Mouse (Mus musculus) E14TG2a.4 (cell line): ENCODE results near the gene Tyrobp.

Source experiments
- H3K27me3 ChIP-seq: 2 replicates; pipeline ENCODE4 v1.6.1; 2014; ENCODE audit warnings: low read length, control low read depth; ENCODE audit not compliant: insufficient read depth
- H3K36me3 ChIP-seq: 2 replicates; pipeline ENCODE4 v1.6.1; 2014; ENCODE audit warnings: low read length, control low read depth; ENCODE audit not compliant: insufficient read depth
- H3K4me1 ChIP-seq: replicated peaks from 2 replicates; pipeline ENCODE4 v1.6.1; 2014; ENCODE audit warnings: low read depth, low read length, control low read depth
- H3K4me3 ChIP-seq: replicated peaks from 2 replicates; pipeline ENCODE4 v1.5.1; 2014; ENCODE audit warnings: mild to moderate bottlenecking, low read length
- H3K9me3 ChIP-seq: 2 replicates; pipeline ENCODE4 v1.6.1; 2014; ENCODE audit warnings: low read length, control low read depth
- CTCF ChIP-seq: conservative IDR thresholded peaks from 2 replicates; pipeline ENCODE4 v1.5.1; 2014; ENCODE audit warnings: low read length
- NANOG ChIP-seq: IDR thresholded peaks from 2 replicates; pipeline ENCODE4 v1.6.1; 2014; ENCODE audit warnings: borderline replicate concordance, low read length, mixed read lengths
- POU5F1 ChIP-seq: IDR thresholded peaks from 2 replicates; pipeline ENCODE4 v1.6.1; 2014; ENCODE audit warnings: low read length, borderline replicate concordance

The Tyrobp gene

DNA sequence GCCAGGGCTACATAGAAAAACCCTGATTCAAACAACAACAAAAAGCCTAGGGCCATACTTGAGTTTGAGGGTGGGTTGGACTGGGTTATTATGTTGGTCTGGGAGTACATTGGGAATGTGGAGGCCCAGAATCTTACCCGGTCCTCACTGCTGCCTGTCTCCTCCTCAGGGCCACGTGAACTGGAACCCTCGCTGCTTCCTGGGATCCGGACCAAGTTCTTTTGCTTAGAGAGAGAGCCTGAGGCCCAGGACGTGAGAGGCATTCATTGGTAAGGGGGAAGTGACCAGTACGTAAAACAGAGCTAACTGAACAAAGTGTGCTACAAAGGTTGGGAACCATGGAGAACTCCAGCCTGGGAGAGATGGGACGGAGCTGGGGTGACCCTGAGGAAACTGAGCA lies 36.7 kb downstream of the Tyrobp start:
- H3K36me3 ChIP-seq, result peaks cover 80% of the 10 kb centered on the region
- no peak overlapping the region for H3K4me3 ChIP-seq
- no peaks in the 10 kb centered on the region for H3K27me3 ChIP-seq
- H3K9me3 ChIP-seq, result peaks cover 40% of the 10 kb centered on the region
- TF ChIP-seq CTCF (no peak), POU5F1 (no peak), NANOG (no peak)
- H3K4me1 ChIP-seq, result peaks cover 43% of the 10 kb centered on the region

- peak overlapping the region; percentile 63 for H3K4me3 ChIP-seq
- no peaks in the 10 kb centered on the region for H3K27me3 ChIP-seq
- H3K9me3 ChIP-seq, result peaks cover 20% of the 10 kb centered on the region
- TF ChIP-seq POU5F1 (no peak), NANOG (no peak), CTCF (no peak)
- H3K4me1 ChIP-seq, result peaks cover 66% of the 10 kb centered on the region
- peaks cover 68% of the 10 kb centered on the region for H3K36me3 ChIP-seq
Observed at GRCm38 (mm10) chr7:30453327-30453726, 39.8 kb downstream of the Tyrobp start.

GRCm38 (mm10) chr7:30453766-30454165 lies 40.2 kb downstream of the Tyrobp start:
- peaks cover 16% of the 10 kb centered on the region for H3K9me3 ChIP-seq
- H3K4me3 ChIP-seq, result peak overlapping the region; percentile 63
- no peaks in the 10 kb centered on the region for H3K27me3 ChIP-seq
- H3K36me3 ChIP-seq, result peaks cover 64% of the 10 kb centered on the region
- H3K4me1 ChIP-seq, result peaks cover 70% of the 10 kb centered on the region
- TF ChIP-seq POU5F1, result no peak
- TF ChIP-seq NANOG, result no peak
- TF ChIP-seq CTCF, result no peak

DNA sequence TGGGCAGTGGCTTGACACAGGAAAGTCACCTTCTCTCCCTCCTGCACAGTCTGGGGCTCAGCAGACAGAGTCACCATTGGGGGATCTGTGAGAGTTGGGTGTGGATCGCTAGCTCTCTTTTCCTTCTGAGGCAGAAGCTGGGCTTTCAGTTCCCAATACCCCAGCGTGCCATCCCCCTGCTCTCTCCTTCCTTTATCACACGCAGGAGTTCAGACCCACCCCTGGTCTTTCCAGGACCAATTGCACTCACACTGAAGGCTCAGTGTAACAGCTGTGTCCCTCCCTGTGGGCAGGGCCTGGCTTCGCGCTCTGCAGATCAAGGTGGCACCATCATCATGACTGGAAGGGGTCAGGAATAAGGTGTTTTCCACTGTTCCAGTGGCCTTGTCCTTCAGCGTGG lies 40.7 kb downstream of the Tyrobp start:
- Histone ChIP-seq H3K4me1 (peaks cover 75% of the 10 kb centered on the region), H3K27me3 (no peaks in the 10 kb centered on the region), H3K4me3 (peak overlapping the region; percentile 53), H3K9me3 (peaks cover 12% of the 10 kb centered on the region), H3K36me3 (peaks cover 59% of the 10 kb centered on the region)
- TF ChIP-seq POU5F1 (no peak), NANOG (no peak), CTCF (no peak)

DNA sequence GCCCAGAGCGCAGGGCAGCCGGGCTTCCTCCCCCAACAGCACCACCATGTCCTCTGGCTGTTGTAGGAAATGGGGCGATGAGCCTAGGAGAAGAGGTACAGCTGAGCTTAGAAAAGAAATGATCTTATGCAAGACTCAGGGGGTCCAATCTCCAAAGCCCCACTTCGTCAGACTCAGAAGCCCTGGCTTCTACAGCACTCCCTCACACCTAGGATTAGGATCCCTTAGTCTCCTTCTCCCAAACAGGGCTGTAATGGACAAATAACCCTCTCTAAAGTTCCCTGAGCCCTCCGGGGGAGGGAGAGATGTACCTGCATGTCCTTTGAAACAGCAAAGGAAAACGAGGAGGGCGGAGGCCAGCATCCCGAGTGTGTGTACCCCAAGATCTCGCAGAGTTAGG lies 42.9 kb downstream of the Tyrobp start:
- peaks cover 50% of the 10 kb centered on the region for H3K36me3 ChIP-seq
- peak overlapping the region; percentile 84 for H3K4me3 ChIP-seq
- no peaks in the 10 kb centered on the region for H3K27me3 ChIP-seq
- H3K9me3 ChIP-seq, result no peaks in the 10 kb centered on the region
- H3K4me1 ChIP-seq, result peaks cover 92% of the 10 kb centered on the region
- TF ChIP-seq NANOG (no peak), POU5F1 (no peak), CTCF (no peak; the same call in 1 of the 2 replicates)

- no peaks in the 10 kb centered on the region for H3K9me3 ChIP-seq
- TF ChIP-seq NANOG (no peak), POU5F1 (no peak), CTCF (no peak)
- H3K4me3 ChIP-seq, result peak overlapping the region; percentile 84
- H3K36me3 ChIP-seq, result peaks cover 50% of the 10 kb centered on the region
- no peaks in the 10 kb centered on the region for H3K27me3 ChIP-seq
- peaks cover 97% of the 10 kb centered on the region for H3K4me1 ChIP-seq
Observed at GRCm38 (mm10) chr7:30456911-30457628, 43.5 kb downstream of the Tyrobp start.

DNA sequence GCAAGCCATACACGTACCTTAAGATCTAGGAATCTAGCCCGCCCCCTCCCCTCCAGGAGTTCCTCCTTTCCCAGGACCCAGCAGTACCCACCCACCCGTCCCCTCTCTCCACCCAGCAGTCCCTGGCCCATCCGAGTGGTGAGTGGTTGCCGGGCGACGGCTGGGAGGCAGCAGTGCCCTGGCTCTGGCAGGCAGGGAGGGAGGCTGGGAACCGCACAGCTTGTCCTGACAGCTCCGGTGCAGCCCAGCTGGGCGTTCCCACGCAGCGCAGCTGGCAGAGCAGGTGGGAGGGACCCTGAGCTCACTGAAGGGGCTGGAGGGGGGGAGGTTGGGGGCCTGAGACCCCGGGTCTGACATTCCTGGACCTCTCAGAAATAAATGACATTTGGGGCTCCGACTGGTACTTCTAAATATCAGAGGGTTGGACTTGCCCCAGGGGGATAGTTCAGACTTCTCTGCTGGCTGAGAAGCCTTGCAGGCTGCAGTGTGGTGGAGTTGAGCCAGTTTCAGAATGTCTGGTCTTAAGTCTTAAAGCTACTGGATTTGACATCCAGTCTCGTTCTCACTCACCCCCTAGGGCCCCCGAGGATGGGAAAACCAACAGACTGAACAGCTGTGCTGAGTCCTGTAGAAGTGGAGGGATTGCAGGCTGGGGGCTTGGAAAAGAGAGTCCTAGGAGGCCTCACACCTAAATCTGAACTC lies 44.2 kb downstream of the Tyrobp start, which contains the start of the genes Kirrel2 and Nphs1:
Gene Kirrel2, minus strand, starts transcription at position 62 of the 702 bp plus-strand sequence.
Gene Nphs1, plus strand, starts transcription at position 687 of the 702 bp plus-strand sequence.
- Histone ChIP-seq H3K9me3 (no peaks in the 10 kb centered on the region), H3K36me3 (peaks cover 50% of the 10 kb centered on the region), H3K27me3 (no peaks in the 10 kb centered on the region), H3K4me1 (peaks cover 100% of the 10 kb centered on the region), H3K4me3 (peak within 1 kb of the TSS; percentile 84)
- TF ChIP-seq POU5F1, result no peak
- TF ChIP-seq CTCF, result no peak
- TF ChIP-seq NANOG, result no peak

DNA sequence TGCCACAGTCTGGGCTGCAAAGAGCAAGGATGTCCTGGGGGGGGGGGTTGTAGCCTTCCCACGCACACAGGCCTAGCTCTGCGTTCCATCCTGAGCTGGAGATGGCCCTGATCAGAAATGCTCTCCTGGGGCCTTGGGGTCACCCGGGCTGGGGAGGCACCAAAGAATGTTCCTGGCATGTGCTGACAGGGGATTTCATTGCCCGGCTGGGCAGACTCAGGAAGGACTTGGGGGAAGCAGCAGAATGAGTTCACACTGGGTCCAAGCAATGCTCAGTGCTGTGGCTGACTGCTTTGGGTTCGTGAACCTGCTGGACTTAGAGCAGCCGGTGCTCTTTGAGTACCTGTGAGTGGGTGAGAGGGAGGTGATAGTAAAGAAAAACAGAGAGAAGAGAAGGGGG lies 45.9 kb downstream of the Tyrobp start:
- H3K4me1 ChIP-seq, result peaks cover 100% of the 10 kb centered on the region
- peaks cover 42% of the 10 kb centered on the region for H3K36me3 ChIP-seq
- TF ChIP-seq NANOG (no peak), CTCF (no peak), POU5F1 (no peak)
- H3K9me3 ChIP-seq, result no peaks in the 10 kb centered on the region
- H3K4me3 ChIP-seq, result peak overlapping the region; percentile 37
- H3K27me3 ChIP-seq, result no peaks in the 10 kb centered on the region
